Mouse (Mus musculus) bone marrow, adult 2 months (tissue): ENCODE data around the gene Gm973.

Source experiments
- CTCF ChIP-seq: fragments of 200-500 bp; IDR thresholded peaks from 2 replicates; pipeline ENCODE4 v1.5.1; 2011; ENCODE audit warnings: low read length, control low read depth; ENCODE audit not compliant: control insufficient read depth, insufficient read depth
- POLR2A ChIP-seq: fragments of 200-500 bp; IDR thresholded peaks from 2 replicates; pipeline ENCODE4 v1.6.1; 2011; ENCODE audit warnings: low read depth, mild to moderate bottlenecking, control low read depth, low read length, borderline replicate concordance; ENCODE audit not compliant: control insufficient read depth

DNA sequence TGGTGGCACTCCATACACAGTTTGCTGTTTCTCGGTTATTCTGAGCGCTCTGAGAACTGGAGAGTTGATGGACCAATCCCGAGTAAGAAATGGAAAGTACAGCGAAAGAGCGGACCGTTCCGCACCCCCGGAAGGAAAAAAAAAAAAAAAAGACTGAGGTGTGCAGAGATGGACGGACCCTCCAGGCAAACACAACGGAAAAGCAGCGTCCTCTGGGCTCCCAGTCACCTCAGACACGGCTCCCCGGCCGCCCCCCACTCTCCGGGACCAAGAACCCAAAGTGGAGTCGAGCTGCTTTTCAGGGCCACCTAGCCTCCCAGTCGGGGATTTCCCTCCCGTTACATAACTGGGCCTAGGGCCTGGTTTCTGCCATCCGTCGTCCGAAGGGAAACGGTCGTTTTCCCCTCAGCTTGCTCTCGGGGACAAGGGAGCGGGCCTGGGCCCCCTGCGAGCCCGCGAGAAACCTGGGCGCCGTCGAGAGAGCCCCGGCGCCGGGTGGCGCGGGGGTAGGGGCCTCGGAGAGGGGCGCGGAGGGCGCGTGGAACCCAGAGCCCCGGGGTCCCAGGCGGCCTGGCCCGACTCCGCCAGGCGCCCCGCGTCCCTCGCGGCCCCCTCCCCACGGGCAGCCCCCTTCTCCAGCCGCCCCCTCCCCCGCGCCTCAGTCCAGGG, 154.0 kb downstream of the Gm973 start:
- TF ChIP-seq CTCF = no peak
- no peak for TF ChIP-seq POLR2A
